Mouse (Mus musculus): ENCODE measurements around the gene Espn.

- TF ChIP-seq CTCF (conservative IDR thresholded peaks at IDR 0.05; ENCODE audit: insufficient read depth, insufficient read length, low read depth, low read length) (no peak), POLR2A (IDR thresholded peaks at IDR 0.05; ENCODE audit: low read depth, low read length) (no peak)
Measured at GRCm38 (mm10) chr4:152084616-152085015, 67.6 kb downstream of the Espn start.

Data from kidney, adult 2 months (tissue).